Mouse (Mus musculus) G1E (cell line): ENCODE measurements around the gene Kcnip3.

Experiments used
- CTCF ChIP-seq: IDR thresholded peaks from 2 replicates; pipeline ENCODE4 v1.5.1; 2012; ENCODE audit warnings: low read depth, low read length, inconsistent platforms, mixed read lengths
- GATA1 ChIP-seq: IDR thresholded peaks from 2 replicates; pipeline ENCODE4 v1.6.1; 2012; ENCODE audit warnings: borderline replicate concordance, low read length, inconsistent platforms, mixed read lengths
- TAL1 ChIP-seq: conservative IDR thresholded peaks from 2 replicates; pipeline ENCODE4 v1.6.1; 2012; ENCODE audit warnings: low read depth, low read length, inconsistent platforms, mixed read lengths

GRCm38 (mm10) chr2:127424977-127425376 is 96.9 kb downstream of the Kcnip3 start, which contains the start of gene Gpat2:
- no peak for TF ChIP-seq GATA1
- TF ChIP-seq TAL1: no peak
- no peak for TF ChIP-seq CTCF
